ENCODE assay signal across 21 mouse cellular contexts in the genomic region with DNA sequence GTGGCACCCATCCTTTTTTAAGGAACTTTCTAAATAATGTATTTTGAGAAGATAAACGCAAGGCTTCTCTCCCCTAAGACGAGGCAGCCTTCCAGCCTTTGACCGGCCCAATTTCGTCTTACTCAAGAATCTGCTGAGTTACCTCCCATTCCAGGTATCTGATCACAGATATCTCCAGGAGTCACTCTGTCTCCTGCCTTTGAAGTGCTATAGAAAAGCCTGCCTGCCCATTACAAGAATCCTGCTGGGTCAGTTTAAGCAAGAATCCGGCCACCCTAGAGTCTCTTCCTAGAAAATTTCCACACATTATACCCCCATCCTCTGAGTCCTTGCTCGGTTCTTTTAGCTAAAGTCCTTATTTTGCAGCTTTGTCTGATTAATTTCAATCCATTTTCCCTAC. TPM values are rescaled to one million over a fixed set of nuclear protein-coding genes. Genes with fewer than 3 reads are reported as not detected.
"Had no signal": no experiment of that assay in that cellular context is flagged by ENCODE, and none has a peak within 500 bp of the region (broad histone marks: within the 10 kb centered on the region; RNA-seq: fewer than 3 reads in every experiment).

No protein-coding gene starts in this region.

- H3K9ac ChIP-seq: liver, postnatal 0 days; lung, embryonic 15.5 days; midbrain, embryonic 13.5 days; midbrain, embryonic 15.5 days; neural tube, embryonic 12.5 days had no signal

- DNase-seq: liver, postnatal 0 days; lung, adult 2 months; lung, postnatal 14 days; lung, postnatal 36 days; right cerebral cortex, postnatal 14 days; thymus, adult 18-20 months; thymus, postnatal 14 days; thymus, postnatal 36 days had no signal

- H3K4me3 ChIP-seq: lung, embryonic 15.5 days; megakaryocyte, embryonic 14.5 days; midbrain, embryonic 13.5 days; midbrain, embryonic 15.5 days; neural tube, embryonic 12.5 days had no signal

- H3K9me3 ChIP-seq: lung, embryonic 15.5 days; megakaryocyte, embryonic 14.5 days; midbrain, embryonic 13.5 days; midbrain, embryonic 15.5 days; neural tube, embryonic 12.5 days had no signal

- H3K27ac ChIP-seq: lung, embryonic 15.5 days; macrophage; midbrain, embryonic 13.5 days; midbrain, embryonic 15.5 days; neural tube, embryonic 12.5 days had no signal

- H3K4me1 ChIP-seq: lung, embryonic 15.5 days; megakaryocyte, embryonic 14.5 days; midbrain, embryonic 15.5 days; neural tube, embryonic 12.5 days had no signal

- H3K27me3 ChIP-seq: lung, embryonic 15.5 days; midbrain, embryonic 13.5 days; midbrain, embryonic 15.5 days; neural tube, embryonic 12.5 days had no signal

- H3K36me3 ChIP-seq: lung, embryonic 15.5 days; midbrain, embryonic 13.5 days; midbrain, embryonic 15.5 days; neural tube, embryonic 12.5 days had no signal

RNA-seq across cellular contexts. Expression of gene Nlrp12, which starts 38.9 kb away (rescaled TPM):
- polyA plus RNA-seq: midbrain, embryonic 11.5 days; midbrain, embryonic 13.5 days; neural tube, embryonic 12.5 days; neural tube, embryonic 14.5 days; stomach, embryonic 14.5 days; thymus, postnatal 0 days had no signal

RNA-seq across cellular contexts. Expression of gene AU018091, which starts 41.6 kb away (rescaled TPM):
- total RNA-seq: megakaryocyte progenitor cell, adult 5-6 weeks; midbrain, postnatal 0 days; monocyte, adult 5-6 weeks had no signal
- polyA plus RNA-seq: liver, postnatal 0 days; macrophage; midbrain, embryonic 13.5 days; midbrain, embryonic 15.5 days; midbrain, postnatal 0 days; neural tube, embryonic 14.5 days; thymus, postnatal 0 days had no signal
